Mouse (Mus musculus) heart, embryonic 14.5 days (tissue): Measurements from ENCODE around the gene Lrrc15. TPM values are rescaled to one million over a fixed set of nuclear protein-coding genes. Genes with fewer than 3 reads are reported as not detected.

ENCODE experiments used
- ATAC-seq: fragments of 200-750 bp; cut with Nextera tagmentation; 2 replicates; pipeline ENCODE4 v1.8.0; 2017; ENCODE audit warnings: low read depth, moderate TSS enrichment; ENCODE audit not compliant: insufficient number of reproducible peaks, insufficient read depth, low FRiP score
- H3K27ac ChIP-seq, 2 experiments: fragments of 200-500 bp in 1 of 2; fragments of 300-500 bp in 1 of 2; sonication (generic) in 1 of 2; replicated peaks in 1 of 2; 2 replicates each; pipeline ENCODE4 v1.5.1; 2012 to 2014; ENCODE audit warnings: low read depth in 2 of 2, low read length in 2 of 2, control low read depth in 1 of 2, mild to moderate bottlenecking in 1 of 2, mixed read lengths in 1 of 2; ENCODE audit not compliant: control insufficient read depth in 1 of 2, insufficient read depth in 1 of 2
- H3K27me3 ChIP-seq: fragments of 300-500 bp; sonication (generic); 2 replicates; pipeline ENCODE4 v1.6.1; 2014; ENCODE audit warnings: mild to moderate bottlenecking, low read length, control low read depth; ENCODE audit not compliant: control insufficient read depth, insufficient read depth
- H3K36me3 ChIP-seq: fragments of 300-500 bp; sonication (generic); 2 replicates; pipeline ENCODE4 v1.6.1; 2014; ENCODE audit warnings: mild to moderate bottlenecking, control low read depth, low read length, mixed read lengths; ENCODE audit not compliant: control insufficient read depth, insufficient read depth
- H3K4me1 ChIP-seq, 2 experiments: fragments of 200-500 bp in 1 of 2; fragments of 300-500 bp in 1 of 2; sonication (generic) in 1 of 2; 2 replicates each; pipeline ENCODE4 v1.6.1; 2012 to 2014; ENCODE audit warnings: low read length in 2 of 2, control low read depth in 1 of 2, mixed read lengths in 1 of 2; ENCODE audit not compliant: control insufficient read depth in 2 of 2, insufficient read depth in 2 of 2
- H3K4me2 ChIP-seq: fragments of 300-500 bp; sonication (generic); 2 replicates; pipeline ENCODE4 v1.6.1; 2014; ENCODE audit warnings: mild to moderate bottlenecking, low read length
- H3K4me3 ChIP-seq, 2 experiments: fragments of 200-500 bp in 1 of 2; fragments of 300-500 bp in 1 of 2; sonication (generic) in 1 of 2; 2 replicates each; pipeline ENCODE4 v1.5.1; 2012 to 2014; ENCODE audit warnings: low read length in 2 of 2, mild to moderate bottlenecking in 2 of 2, control low read depth in 1 of 2, low read depth in 1 of 2, moderate library complexity in 1 of 2; ENCODE audit not compliant: control insufficient read depth in 1 of 2, insufficient read depth in 1 of 2
- H3K9ac ChIP-seq: fragments of 300-500 bp; sonication (generic); 2 replicates; pipeline ENCODE4 v1.6.1; 2014; ENCODE audit warnings: mild to moderate bottlenecking, low read length
- H3K9me3 ChIP-seq: fragments of 300-500 bp; sonication (generic); 2 replicates; pipeline ENCODE4 v1.6.1; 2016; ENCODE audit warnings: low read length, control low read depth; ENCODE audit not compliant: control insufficient read depth
- WGBS: fragments of 180-500 bp; shearing (Covaris S2); extraction: QIAGEN DNeasy Blood & Tissue Kit; methylation state at CpG from one replicate; pipeline ENCODE4 v1.1.7; 2014; 5-methylcytosine and 5-hydroxymethylcytosine counted together
- polyA plus RNA-seq: library from polyadenylated mRNA; unstranded; fragments of >200 nt; fragmentation: Nextera tagmentation; extraction: Ambion mirVana; gene quantifications from 2 replicates; pipeline ENCODE4 v1.2.1, GENCODE M21; 2014

Gene Lrrc15
- polyA plus RNA-seq, 1 experiment from 2014 or later: 0.19 TPM

DNA sequence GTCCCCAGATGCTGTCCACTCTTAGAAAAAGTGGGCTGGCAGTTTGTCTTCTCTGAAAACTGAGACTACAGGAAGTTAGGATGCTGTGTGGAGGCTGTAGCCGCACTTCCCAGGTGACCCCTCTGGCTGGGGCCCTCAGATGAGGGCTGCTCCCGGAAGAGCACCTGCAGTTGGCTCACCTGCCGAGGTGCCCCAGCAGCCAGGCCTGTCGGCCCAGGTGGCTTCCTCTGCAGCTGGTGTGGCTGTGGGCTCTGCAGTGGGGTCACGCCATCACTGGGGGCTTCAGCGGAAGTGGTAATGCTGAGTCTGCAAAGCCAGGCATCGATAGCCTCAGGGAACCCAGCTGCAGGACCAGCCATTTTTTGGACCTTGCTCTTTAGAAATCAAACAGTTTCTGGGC, 28.0 kb downstream of the Lrrc15 start:
- Histone ChIP-seq H3K4me1 (peaks cover 5 to 7% of the 10 kb centered on the region in 2 experiments; a peak in 2 of 4 replicates), H3K36me3 (no peaks in the 10 kb centered on the region), H3K4me2 (no peak overlapping the region), H3K4me3 (no peak overlapping the region), H3K9me3 (no peaks in the 10 kb centered on the region), H3K27ac (no peak overlapping the region), H3K27me3 (peaks cover 4% of the 10 kb centered on the region; the same call in 1 of the 2 replicates), H3K9ac (no peak overlapping the region)
- ATAC-seq: no peak
- 68% methylated on average over 7 of the region's 7 CpGs for WGBS

DNA sequence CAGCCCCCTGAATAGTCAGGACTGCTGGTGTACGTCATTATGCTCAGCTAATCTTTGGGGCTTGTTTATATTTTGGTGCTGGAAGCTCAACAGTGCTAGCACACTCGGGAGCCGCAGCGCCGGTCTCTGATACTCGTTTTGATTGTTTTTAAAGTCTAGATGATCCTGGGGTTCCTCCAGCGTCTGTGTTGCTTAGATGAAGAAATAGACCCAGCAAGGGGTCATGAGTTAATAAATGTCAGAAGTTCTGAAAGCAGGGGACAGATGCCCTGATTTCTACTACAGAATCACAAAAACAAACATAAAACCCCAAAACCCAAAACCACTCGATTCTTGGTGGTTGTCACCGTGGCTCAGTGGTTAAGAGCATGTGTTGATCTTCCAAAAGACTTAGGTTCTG, 29.2 kb downstream of the Lrrc15 start:
- no peak overlapping the region for H3K4me2 ChIP-seq
- H3K27me3 ChIP-seq: peaks cover 4% of the 10 kb centered on the region; the same call in 1 of the 2 replicates
- H3K4me3 ChIP-seq: no peak overlapping the region
- 80% methylated on average over 9 of the region's 9 CpGs for WGBS
- ATAC-seq: no peak
- H3K9me3 ChIP-seq: no peaks in the 10 kb centered on the region
- peaks cover 5 to 7% of the 10 kb centered on the region in 2 experiments; a peak in 2 of 4 replicates for H3K4me1 ChIP-seq
- H3K9ac ChIP-seq: no peak overlapping the region
- no peak overlapping the region for H3K27ac ChIP-seq
- H3K36me3 ChIP-seq: no peaks in the 10 kb centered on the region

GRCm38 (mm10) chr16:30253374-30253773, 29.7 kb downstream of the Lrrc15 start:
- no peak for ATAC-seq
- Histone ChIP-seq H3K4me3 (no peak overlapping the region), H3K9ac (no peak overlapping the region), H3K9me3 (no peaks in the 10 kb centered on the region), H3K4me2 (no peak overlapping the region), H3K27ac (no peak overlapping the region), H3K27me3 (peaks cover 4% of the 10 kb centered on the region; the same call in 1 of the 2 replicates), H3K36me3 (no peaks in the 10 kb centered on the region), H3K4me1 (peaks cover 5 to 7% of the 10 kb centered on the region in 2 experiments; a peak in 2 of 4 replicates)
- WGBS: 87% methylated on average over 4 of the region's 4 CpGs

DNA sequence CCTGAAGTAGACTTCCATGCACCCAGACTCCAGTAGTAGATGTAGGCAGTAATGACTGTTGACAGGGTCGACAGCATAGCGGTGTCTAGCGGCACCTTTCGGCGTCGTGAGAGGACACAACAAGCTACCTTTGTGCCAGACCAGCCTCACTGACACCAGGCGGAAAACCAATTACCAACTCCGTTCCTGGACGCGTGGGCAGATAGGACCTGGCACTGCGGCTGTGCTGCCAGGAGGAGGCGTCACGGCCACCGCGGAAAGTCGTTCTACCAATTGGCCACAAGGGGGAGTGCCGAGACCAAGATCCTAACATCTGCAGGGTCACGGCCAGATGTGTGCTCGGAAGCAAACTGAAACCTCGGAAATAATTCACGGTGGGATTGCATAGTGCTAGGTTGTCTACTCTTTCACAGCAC, 31.0 kb downstream of the Lrrc15 start:
- peak; percentile 34; the same call in 1 of the 2 replicates for ATAC-seq
- WGBS: 3% methylated on average over 21 of the region's 21 CpGs
- peaks cover 4% of the 10 kb centered on the region; the same call in 1 of the 2 replicates for H3K27me3 ChIP-seq
- H3K27ac ChIP-seq: no peak overlapping the region
- peak overlapping the region; percentile 15 to 24 for H3K4me3 ChIP-seq
- peak overlapping the region; percentile 64 for H3K4me2 ChIP-seq
- H3K9me3 ChIP-seq: no peaks in the 10 kb centered on the region
- H3K4me1 ChIP-seq: peaks cover 5 to 7% of the 10 kb centered on the region in 2 experiments; a peak in 2 of 4 replicates
- H3K9ac ChIP-seq: no peak overlapping the region
- H3K36me3 ChIP-seq: no peaks in the 10 kb centered on the region

DNA sequence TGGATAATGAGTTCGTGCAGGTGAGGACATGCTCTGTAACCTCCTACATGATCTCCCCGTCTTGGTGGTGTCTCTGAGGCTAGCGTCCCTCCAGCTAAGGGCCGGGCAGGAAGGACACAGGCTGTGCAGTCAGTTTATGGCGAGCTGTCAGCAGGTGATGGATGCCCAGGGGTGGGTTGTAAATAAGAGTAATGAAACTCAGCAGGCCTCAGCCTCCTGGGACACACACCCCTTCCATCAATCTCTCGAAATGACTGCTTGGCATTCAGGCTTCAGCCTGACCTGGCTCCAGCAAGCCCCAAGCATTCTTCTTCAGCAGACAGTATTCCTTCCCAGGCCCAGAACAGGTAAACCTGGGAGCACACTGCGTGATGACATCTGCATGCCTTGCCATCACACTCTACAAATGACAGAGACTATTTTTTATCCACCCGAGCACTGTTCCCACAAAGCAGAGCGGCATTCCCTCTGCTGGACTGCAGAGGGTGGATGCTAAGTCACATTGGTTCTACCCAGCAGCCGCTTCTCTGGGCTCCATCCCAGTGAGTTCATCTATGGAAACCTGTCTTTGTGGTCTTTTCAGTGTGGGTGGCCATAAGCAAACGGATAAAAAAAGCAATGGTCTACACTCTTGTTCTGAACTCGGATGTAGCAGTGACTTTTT, 38.9 kb downstream of the Lrrc15 start:
- H3K36me3 ChIP-seq: no peaks in the 10 kb centered on the region
- H3K27me3 ChIP-seq: peaks cover 4% of the 10 kb centered on the region; the same call in 1 of the 2 replicates
- no peak overlapping the region for H3K4me2 ChIP-seq
- peaks cover 11 to 19% of the 10 kb centered on the region in 2 experiments for H3K4me1 ChIP-seq
- H3K9ac ChIP-seq: no peak overlapping the region
- 81% methylated on average over 12 of the region's 12 CpGs for WGBS
- no peak overlapping the region for H3K27ac ChIP-seq
- ATAC-seq: no peak
- H3K9me3 ChIP-seq: no peaks in the 10 kb centered on the region
- H3K4me3 ChIP-seq: no peak overlapping the region

DNA sequence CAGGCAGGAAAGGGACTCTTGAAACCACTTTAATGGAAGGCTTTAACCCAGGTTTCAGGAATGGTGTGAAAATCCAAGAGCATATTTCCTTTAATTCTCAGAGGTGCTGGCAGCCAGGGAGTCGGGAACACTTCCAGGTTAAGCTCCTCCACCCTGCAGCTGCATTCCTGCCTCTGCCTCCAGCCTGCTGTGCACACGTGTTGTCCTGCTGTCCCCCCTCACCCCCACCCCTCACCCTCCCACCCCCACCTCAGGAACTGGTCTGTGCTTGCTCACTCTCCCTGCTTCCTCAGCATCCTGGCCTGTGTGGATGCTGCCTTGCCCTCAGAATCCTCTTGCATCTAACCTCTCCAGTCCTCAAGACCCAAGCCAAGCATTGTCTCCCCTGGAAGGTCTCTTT, 41.4 kb downstream of the Lrrc15 start:
- Histone ChIP-seq H3K4me3 (no peak overlapping the region), H3K9ac (no peak overlapping the region), H3K4me2 (no peak overlapping the region), H3K4me1 (peaks cover 13 to 20% of the 10 kb centered on the region in 2 experiments), H3K27me3 (peaks cover 24% of the 10 kb centered on the region), H3K27ac (no peak overlapping the region), H3K9me3 (no peaks in the 10 kb centered on the region), H3K36me3 (no peaks in the 10 kb centered on the region)
- 4% methylated on average over 2 of the region's 2 CpGs for WGBS
- no peak for ATAC-seq

DNA sequence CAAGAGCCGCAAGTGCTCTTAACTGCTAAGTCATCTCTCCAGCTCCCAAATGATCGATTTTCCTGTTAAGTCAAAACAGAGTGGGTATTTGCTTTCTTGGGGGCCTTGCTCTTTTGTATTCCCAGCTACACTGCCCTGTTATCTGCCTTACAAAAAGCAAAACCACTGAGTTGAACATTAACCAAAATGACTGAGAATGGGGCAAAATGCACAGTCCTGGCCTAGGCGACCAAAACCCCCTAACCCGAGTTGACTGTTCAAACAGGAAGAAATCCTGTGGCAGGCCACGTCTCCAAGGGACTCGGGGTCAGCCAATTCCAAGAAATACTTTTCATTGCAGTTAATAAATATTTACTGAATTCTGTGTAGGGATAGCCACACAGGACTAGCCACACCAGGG, 44.3 kb downstream of the Lrrc15 start:
- ATAC-seq: no peak
- 84% methylated on average over 6 of the region's 6 CpGs for WGBS
- H3K27me3 ChIP-seq: peaks cover 31% of the 10 kb centered on the region
- H3K4me1 ChIP-seq: peaks cover 16 to 35% of the 10 kb centered on the region in 2 experiments
- no peak overlapping the region for H3K27ac ChIP-seq
- H3K9ac ChIP-seq: no peak overlapping the region
- no peaks in the 10 kb centered on the region for H3K36me3 ChIP-seq
- no peak overlapping the region for H3K4me3 ChIP-seq
- no peak overlapping the region for H3K4me2 ChIP-seq
- H3K9me3 ChIP-seq: no peaks in the 10 kb centered on the region
